Mouse (Mus musculus) stomach, embryonic 15.5 days (tissue): Measurements from ENCODE around the gene Gas6. TPM values are rescaled to one million over a fixed set of nuclear protein-coding genes. Genes with fewer than 3 reads are reported as not detected.

ENCODE experiments used
- ATAC-seq: fragments of 200-750 bp; cut with Nextera tagmentation; 2 replicates; pipeline ENCODE4 v1.8.0; 2017; ENCODE audit warnings: low read depth, moderate number of reproducible peaks, moderate TSS enrichment; ENCODE audit not compliant: insufficient read depth, low FRiP score
- H3K27ac ChIP-seq: fragments of 300-500 bp; sonication (generic); 2 replicates; pipeline ENCODE4 v1.5.1; 2015; ENCODE audit warnings: mild to moderate bottlenecking, inconsistent platforms
- H3K27me3 ChIP-seq: fragments of 300-500 bp; sonication (generic); replicated peaks from 2 replicates; pipeline ENCODE4 v1.6.1; 2015; ENCODE audit warnings: inconsistent platforms
- H3K36me3 ChIP-seq: fragments of 300-500 bp; sonication (generic); 2 replicates; pipeline ENCODE4 v1.6.1; 2015; ENCODE audit warnings: inconsistent platforms
- H3K4me1 ChIP-seq: fragments of 300-500 bp; sonication (generic); 2 replicates; pipeline ENCODE4 v1.6.1; 2015; ENCODE audit warnings: inconsistent platforms
- H3K4me2 ChIP-seq: fragments of 300-500 bp; sonication (generic); 2 replicates; pipeline ENCODE4 v1.6.1; 2015; ENCODE audit warnings: mild to moderate bottlenecking, inconsistent platforms
- H3K4me3 ChIP-seq: fragments of 300-500 bp; sonication (generic); replicated peaks from 2 replicates; pipeline ENCODE4 v1.5.1; 2015; ENCODE audit warnings: inconsistent platforms
- H3K9ac ChIP-seq: fragments of 300-500 bp; sonication (generic); 2 replicates; pipeline ENCODE4 v1.6.1; 2015; ENCODE audit warnings: inconsistent platforms
- H3K9me3 ChIP-seq: fragments of 300-500 bp; sonication (generic); 2 replicates; pipeline ENCODE4 v1.6.1; 2016; ENCODE audit warnings: inconsistent platforms
- WGBS: fragments of 180-500 bp; shearing (Covaris S2); methylation state at CpG from one replicate; pipeline ENCODE4 v1.1.7; 2015; 5-methylcytosine and 5-hydroxymethylcytosine counted together
- polyA plus RNA-seq: library from polyadenylated mRNA; unstranded; fragments of >200 nt; fragmentation: Nextera tagmentation; extraction: Ambion mirVana; gene quantifications from 2 replicates; pipeline ENCODE4 v1.2.1, GENCODE M21; 2015

Gene Gas6
- polyA plus RNA-seq, 1 experiment from 2014 or later, result 130 TPM

DNA sequence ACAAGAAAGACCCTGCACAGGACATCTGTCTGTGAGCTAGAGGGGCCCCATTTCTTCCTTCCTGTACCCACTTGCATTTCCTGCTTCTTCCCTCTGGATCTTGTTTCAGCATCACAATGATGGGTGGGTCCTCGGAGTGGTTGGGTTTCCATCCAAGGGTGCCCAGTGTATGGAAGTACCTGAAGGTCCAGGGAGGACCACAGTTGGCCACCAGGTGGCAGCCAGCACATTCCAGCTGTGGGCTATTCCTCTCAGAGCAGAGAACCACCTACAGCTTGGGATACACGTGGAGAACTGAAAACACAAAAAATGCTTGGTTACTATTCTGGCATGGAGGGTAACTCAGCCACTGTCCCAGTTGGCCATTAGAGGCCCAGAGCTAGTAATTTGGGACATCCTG, 39.0 kb downstream of the Gas6 start:
- Histone ChIP-seq H3K4me2 (no peak overlapping the region), H3K27me3 (no peaks in the 10 kb centered on the region), H3K9me3 (no peaks in the 10 kb centered on the region), H3K36me3 (no peaks in the 10 kb centered on the region), H3K4me1 (no peaks in the 10 kb centered on the region), H3K4me3 (no peak overlapping the region), H3K9ac (no peak overlapping the region), H3K27ac (no peak overlapping the region)
- ATAC-seq, result peak; percentile 63; the same call in 1 of the 2 replicates
- 28% methylated on average over 2 of the region's 2 CpGs for WGBS

DNA sequence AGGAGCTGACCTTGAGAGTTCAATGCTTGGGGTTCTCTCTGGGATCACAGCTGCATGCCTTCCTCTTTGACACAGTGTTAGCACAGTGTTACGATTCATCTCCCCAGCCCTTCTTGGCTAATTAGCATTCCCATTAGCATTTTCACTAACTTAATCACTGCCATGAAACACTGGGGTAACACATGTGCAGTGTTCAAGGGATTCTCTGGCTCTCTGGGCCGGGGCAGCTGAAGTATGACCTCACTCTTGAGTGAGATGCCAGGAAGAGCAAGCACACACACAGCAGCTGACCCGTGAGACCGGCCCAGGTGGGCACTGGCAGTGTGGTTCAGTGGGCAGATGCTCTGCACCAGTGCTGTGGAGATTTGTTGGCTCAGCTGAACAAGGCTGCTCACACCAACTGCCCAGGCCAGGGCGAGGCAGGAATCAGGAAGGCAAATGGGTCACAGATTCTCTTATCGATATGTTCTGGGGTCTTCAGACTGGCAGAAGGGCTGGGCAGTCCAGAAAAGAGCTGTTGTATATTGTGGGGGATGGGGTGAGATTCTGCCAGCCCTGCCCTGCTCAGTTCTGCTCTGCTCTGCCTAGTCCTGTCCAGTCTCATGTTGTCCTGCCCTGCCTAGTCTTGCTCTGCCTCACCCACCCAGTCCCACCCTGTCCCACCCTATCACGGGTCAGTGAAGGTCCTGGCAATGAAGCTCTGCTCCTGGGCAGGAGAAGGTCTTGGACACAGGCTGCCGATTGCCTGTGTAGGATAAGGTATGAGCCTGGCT, 39.8 kb downstream of the Gas6 start:
- Histone ChIP-seq H3K27ac (no peak overlapping the region), H3K4me3 (no peak overlapping the region), H3K36me3 (no peaks in the 10 kb centered on the region), H3K9me3 (no peaks in the 10 kb centered on the region), H3K9ac (no peak overlapping the region), H3K4me1 (no peaks in the 10 kb centered on the region), H3K27me3 (no peaks in the 10 kb centered on the region), H3K4me2 (no peak overlapping the region)
- 61% methylated on average over 8 of the region's 8 CpGs for WGBS
- ATAC-seq, result peak; percentile 47

DNA sequence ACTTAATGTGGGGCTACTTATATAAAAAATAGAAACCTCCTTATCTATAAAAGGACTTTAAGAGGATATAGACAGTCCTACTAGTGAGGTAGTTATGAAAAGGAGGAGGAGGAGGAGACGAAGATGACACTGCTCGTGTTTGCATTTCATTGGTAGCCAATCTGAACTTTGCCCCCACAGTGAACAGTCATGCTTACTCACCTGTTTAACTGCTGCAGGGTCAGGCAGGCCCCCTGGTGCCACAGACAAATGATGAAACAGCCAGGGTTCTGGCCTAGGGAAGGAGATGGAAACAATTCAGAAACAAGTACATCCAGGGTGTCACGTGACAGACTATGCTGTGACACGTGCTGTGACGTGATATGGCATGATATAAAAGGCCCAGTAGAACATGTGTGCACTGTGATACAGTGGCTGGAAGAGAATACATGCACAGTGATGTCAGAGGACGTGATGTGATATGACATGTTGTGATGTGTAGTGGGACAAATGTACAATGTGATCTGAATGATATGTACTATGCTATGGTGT, 42.5 kb downstream of the Gas6 start:
- WGBS, result 63% methylated on average over 6 of the region's 6 CpGs
- no peak overlapping the region for H3K9ac ChIP-seq
- no peak overlapping the region for H3K27ac ChIP-seq
- H3K9me3 ChIP-seq, result no peaks in the 10 kb centered on the region
- H3K4me2 ChIP-seq, result no peak overlapping the region
- ATAC-seq, result no peak
- no peak overlapping the region for H3K4me3 ChIP-seq
- no peaks in the 10 kb centered on the region for H3K27me3 ChIP-seq
- no peaks in the 10 kb centered on the region for H3K4me1 ChIP-seq
- H3K36me3 ChIP-seq, result no peaks in the 10 kb centered on the region

DNA sequence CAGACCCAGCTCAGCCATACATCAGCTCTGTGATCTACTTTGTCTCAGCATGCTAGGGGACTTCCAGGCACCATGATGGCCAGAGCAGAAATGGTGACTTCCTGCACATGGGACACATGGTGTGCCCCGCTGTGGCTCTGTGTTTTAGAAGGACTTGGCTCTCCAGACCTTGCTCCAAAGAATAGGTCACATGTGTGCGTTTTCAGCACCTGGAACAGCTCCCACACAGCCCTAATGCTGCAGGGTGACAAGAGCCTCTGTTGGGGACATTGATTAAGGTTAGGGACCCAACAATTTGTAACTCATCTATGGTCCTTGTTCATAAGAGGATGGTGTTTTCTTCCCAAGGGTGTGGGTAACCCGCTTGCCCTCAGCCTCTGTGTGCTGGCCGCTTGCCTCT, 46.1 kb downstream of the Gas6 start:
- H3K4me2 ChIP-seq, result no peak overlapping the region
- 53% methylated on average over 4 of the region's 4 CpGs for WGBS
- no peak overlapping the region for H3K9ac ChIP-seq
- ATAC-seq, result no peak
- no peaks in the 10 kb centered on the region for H3K27me3 ChIP-seq
- H3K9me3 ChIP-seq, result no peaks in the 10 kb centered on the region
- H3K4me3 ChIP-seq, result no peak overlapping the region
- no peaks in the 10 kb centered on the region for H3K36me3 ChIP-seq
- no peak overlapping the region for H3K27ac ChIP-seq
- H3K4me1 ChIP-seq, result no peaks in the 10 kb centered on the region

DNA sequence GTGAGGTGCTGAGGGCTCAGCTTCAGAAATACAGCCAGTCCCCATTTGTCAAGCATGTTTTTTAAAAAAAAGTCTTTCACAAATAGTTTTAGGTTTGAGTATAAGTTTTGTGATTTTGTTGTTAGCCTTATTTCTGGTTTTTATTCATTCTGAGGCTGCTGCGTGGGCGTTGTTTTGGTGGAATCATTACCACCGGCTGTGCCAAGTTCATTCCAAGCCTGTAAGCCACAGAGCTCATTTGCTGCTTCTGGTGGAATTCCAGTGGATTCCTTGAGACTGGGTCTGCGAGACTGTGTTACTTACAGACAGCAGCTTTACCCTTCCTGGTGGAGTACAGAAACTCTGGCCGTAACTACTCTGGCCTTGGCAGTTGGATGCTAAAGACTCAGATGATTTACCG, 47.8 kb downstream of the Gas6 start:
- no peak for ATAC-seq
- WGBS, result 81% methylated on average over 6 of the region's 6 CpGs

DNA sequence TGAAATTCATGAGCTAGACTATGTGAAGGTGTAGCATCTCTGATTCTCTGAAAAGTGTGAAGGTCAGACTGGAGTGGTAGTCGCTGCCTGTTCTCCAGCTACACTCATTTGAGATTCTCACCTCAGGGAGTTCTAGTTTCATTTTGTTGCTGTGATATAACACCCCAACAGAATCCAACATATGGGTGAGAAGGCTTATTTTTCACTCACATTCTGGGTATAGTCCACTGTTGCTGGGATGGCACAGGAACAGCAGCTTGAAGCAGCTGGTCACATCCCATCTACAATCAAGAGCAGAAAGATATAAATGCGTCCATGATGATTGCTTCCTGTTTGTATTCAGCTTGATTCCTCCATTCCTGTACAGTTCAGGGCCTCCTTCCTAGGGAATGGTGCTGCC, 52.1 kb downstream of the Gas6 start:
- ATAC-seq, result no peak

More for the DNA sequence above, 47.8 kb downstream of the Gas6 start:
- Histone ChIP-seq H3K27ac (no peak overlapping the region), H3K9me3 (no peaks in the 10 kb centered on the region), H3K9ac (no peak overlapping the region), H3K4me3 (no peak overlapping the region), H3K4me1 (no peaks in the 10 kb centered on the region), H3K4me2 (no peak overlapping the region), H3K27me3 (no peaks in the 10 kb centered on the region), H3K36me3 (no peaks in the 10 kb centered on the region)

DNA sequence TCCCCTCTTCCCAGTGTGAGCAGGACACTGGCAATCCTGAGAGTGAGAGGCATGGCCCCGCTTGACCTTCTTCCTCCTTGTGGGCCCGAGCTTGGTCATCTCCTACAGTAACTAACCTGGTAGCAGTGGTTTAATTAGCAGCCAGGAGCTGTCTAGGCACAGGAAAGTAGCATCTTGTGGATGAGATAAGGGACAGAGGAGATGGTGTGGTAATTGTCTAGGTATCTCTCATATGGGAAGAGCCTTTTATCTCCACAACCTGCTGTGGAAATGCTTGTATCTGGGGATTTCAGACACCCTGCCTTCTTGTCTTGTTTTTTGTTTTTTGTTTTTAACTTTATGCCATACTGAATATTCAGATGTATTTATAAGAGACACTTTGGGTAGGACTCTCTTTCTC, 56.8 kb downstream of the Gas6 start:
- no peak overlapping the region for H3K4me2 ChIP-seq

More for the DNA sequence above, 52.1 kb downstream of the Gas6 start:
- no peak overlapping the region for H3K4me3 ChIP-seq
- no peak overlapping the region for H3K4me2 ChIP-seq
- no peaks in the 10 kb centered on the region for H3K4me1 ChIP-seq
- H3K9me3 ChIP-seq, result no peaks in the 10 kb centered on the region
- no peaks in the 10 kb centered on the region for H3K36me3 ChIP-seq
- WGBS, result 85% methylated on average over 2 of the region's 2 CpGs
- no peak overlapping the region for H3K27ac ChIP-seq
- H3K27me3 ChIP-seq, result no peaks in the 10 kb centered on the region
- H3K9ac ChIP-seq, result no peak overlapping the region

DNA sequence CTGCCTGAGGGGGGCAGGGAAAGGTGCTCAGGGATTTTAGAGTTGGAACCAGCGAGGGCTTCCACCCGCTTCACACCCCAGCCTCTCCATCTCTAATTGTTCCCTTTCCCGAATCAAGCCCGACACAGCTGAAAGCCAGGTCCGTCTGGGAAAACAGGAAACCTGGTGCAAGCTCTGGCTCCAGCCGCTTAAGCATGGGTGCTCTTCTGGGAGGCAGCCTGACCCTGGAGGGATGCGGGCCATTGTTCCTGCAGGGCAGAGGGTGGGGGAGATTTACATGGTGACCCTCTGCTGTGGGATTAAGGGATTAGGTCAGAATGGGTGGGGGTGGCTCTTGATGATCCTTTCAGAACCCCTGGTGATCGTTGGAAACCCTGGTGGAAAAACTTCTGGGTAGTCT, 58.2 kb downstream of the Gas6 start:
- H3K27ac ChIP-seq, result no peak overlapping the region
- no peak for ATAC-seq
- no peaks in the 10 kb centered on the region for H3K36me3 ChIP-seq
- H3K4me2 ChIP-seq, result 0 out of 2 replicates have a peak overlapping the region, but pooled peaks have one; percentile 2
- WGBS, result 11% methylated on average over 8 of the region's 8 CpGs
- H3K9me3 ChIP-seq, result no peaks in the 10 kb centered on the region
- no peak overlapping the region for H3K4me3 ChIP-seq
- no peak overlapping the region for H3K9ac ChIP-seq
- peaks cover 21% of the 10 kb centered on the region for H3K27me3 ChIP-seq
- H3K4me1 ChIP-seq, result no peaks in the 10 kb centered on the region

More for the DNA sequence above, 56.8 kb downstream of the Gas6 start:
- Histone ChIP-seq H3K4me1 (no peaks in the 10 kb centered on the region), H3K4me3 (no peak overlapping the region), H3K27ac (no peak overlapping the region), H3K36me3 (no peaks in the 10 kb centered on the region), H3K9ac (no peak overlapping the region), H3K9me3 (no peaks in the 10 kb centered on the region), H3K27me3 (peaks cover 21% of the 10 kb centered on the region)
- no peak for ATAC-seq
- 71% methylated on average over 2 of the region's 2 CpGs for WGBS

DNA sequence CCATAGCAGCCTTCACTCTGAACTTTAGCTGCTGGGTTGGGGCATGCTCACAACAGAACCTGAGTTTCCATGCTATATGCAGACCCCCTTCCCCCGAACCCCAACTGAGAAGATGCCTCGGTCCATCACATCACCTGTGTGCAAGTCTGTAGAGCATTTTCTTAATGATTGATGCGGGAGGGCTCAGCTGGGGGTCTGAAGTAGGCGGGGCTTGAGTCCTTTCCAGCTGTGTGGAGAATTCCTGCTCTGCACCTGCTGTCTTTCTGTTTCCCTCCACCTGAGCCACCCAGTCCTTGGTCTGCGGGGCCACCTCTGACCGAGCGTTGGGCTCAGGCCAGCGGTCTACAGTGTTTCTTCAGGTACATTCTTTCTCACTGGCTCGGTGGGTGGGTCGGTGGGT, 59.4 kb downstream of the Gas6 start, which contains the start of gene Tmem255b:
TSS of gene Tmem255b (plus strand) at position 301 of the 400 bp plus-strand sequence.
- H3K9me3 ChIP-seq, result no peaks in the 10 kb centered on the region
- H3K4me1 ChIP-seq, result no peaks in the 10 kb centered on the region
- no peak for ATAC-seq
- 20% methylated on average over 10 of the region's 10 CpGs for WGBS
- H3K9ac ChIP-seq, result no peak within 1 kb of the TSS
- H3K4me3 ChIP-seq, result no peak within 1 kb of the TSS
- H3K27ac ChIP-seq, result no peak within 1 kb of the TSS
- H3K36me3 ChIP-seq, result no peaks in the 10 kb centered on the region
- H3K27me3 ChIP-seq, result peaks cover 21% of the 10 kb centered on the region
- peak within 1 kb of the TSS; percentile 11; the same call in 1 of the 2 replicates for H3K4me2 ChIP-seq

DNA sequence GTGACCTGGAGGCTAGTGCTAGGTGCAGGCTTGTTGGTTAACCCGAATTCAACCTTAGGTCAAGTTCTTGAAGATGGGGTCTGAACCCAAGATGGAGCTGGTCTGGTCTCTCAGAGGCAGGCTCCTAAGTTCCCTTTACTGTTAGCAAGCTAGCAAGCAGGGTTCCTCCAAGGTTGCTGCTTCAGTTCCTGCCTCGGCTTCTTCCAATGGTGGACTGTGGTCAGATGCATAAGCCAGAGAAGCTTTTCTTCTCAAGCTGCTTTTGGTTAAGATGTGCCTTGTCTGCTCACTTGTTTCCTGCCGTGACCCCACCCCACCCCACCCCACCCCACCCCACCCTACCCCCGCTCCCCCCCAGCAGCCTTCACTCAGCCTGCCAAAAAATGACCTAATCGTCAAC, 61.2 kb downstream of the Gas6 start:
- H3K4me1 ChIP-seq, result no peaks in the 10 kb centered on the region
- no peaks in the 10 kb centered on the region for H3K9me3 ChIP-seq
- no peak overlapping the region for H3K4me3 ChIP-seq
- no peak overlapping the region for H3K9ac ChIP-seq
- no peak overlapping the region for H3K4me2 ChIP-seq
- H3K27ac ChIP-seq, result no peak overlapping the region
- WGBS, result 69% methylated on average over 5 of the region's 5 CpGs
- H3K36me3 ChIP-seq, result no peaks in the 10 kb centered on the region
- H3K27me3 ChIP-seq, result peaks cover 21% of the 10 kb centered on the region
- ATAC-seq, result no peak

DNA sequence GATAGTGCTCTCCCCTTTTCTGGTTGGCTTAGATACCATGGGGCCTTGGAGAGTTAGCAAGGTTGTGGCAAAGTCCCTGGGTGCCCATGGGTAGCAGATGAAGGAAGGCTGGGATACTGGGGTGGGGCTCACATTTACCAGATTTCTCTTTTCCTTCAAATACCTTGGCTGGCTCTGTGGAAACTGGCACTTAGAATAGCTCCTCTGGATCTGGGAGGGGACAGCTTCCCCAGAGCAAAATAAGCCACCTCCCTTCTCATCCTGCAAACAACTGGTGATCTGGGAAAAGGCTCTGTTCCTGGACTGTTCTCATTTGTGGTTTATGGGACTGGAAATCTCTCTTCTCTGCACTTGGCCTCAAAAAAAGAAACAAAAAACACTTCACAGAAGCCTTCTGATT, 63.4 kb downstream of the Gas6 start:
- ATAC-seq, result no peak
- H3K27me3 ChIP-seq, result peaks cover 13% of the 10 kb centered on the region
- H3K36me3 ChIP-seq, result no peaks in the 10 kb centered on the region
- no peaks in the 10 kb centered on the region for H3K4me1 ChIP-seq
- no peak overlapping the region for H3K4me2 ChIP-seq
- H3K4me3 ChIP-seq, result no peak overlapping the region
- no peak overlapping the region for H3K27ac ChIP-seq
- no peaks in the 10 kb centered on the region for H3K9me3 ChIP-seq
- no peak overlapping the region for H3K9ac ChIP-seq

DNA sequence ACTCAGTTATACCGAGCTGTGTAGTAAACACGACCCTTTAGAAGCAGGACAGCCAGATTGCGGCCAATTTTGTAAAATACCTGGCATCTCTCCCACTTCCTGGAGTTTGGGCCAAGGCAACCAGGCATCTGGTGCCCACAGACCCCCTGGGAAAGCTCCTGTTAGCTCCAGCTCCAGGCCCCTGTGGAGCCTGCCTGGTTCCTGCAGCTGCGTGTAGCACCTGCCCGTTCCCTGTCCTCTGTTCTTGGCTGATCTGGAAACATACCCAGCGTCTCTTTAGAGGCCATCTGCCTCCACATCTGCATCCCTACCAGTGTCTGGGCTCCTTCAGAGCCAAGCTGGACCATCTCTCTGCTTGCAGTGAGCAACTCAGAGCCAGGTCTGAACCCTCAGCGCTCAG, 63.9 kb downstream of the Gas6 start:
- Histone ChIP-seq H3K4me2 (no peak overlapping the region), H3K4me1 (no peaks in the 10 kb centered on the region), H3K27ac (no peak overlapping the region), H3K27me3 (peaks cover 12% of the 10 kb centered on the region), H3K36me3 (no peaks in the 10 kb centered on the region), H3K9me3 (no peaks in the 10 kb centered on the region), H3K4me3 (no peak overlapping the region), H3K9ac (no peak overlapping the region)
- WGBS, result 77% methylated on average over 7 of the region's 7 CpGs
- no peak for ATAC-seq
